11 mouse cellular contexts compared by ENCODE assay signal in genomic region chr10:120665670-120666069, GRCm38 (mm10).
A peak's percentile ranks its signal among the peaks of the same experiment; 100 is the strongest.
DNase-seq lines count a peak whose midpoint lies in the region; ATAC-seq and TF ChIP-seq lines count a peak whose summit lies in the region.
"Had no signal": no experiment of that assay in that cellular context is flagged by ENCODE, and none has a peak within 500 bp of the region (broad histone marks: within the 10 kb centered on the region; RNA-seq: fewer than 3 reads in every experiment).

No protein-coding gene starts in this region.

- H3K4me1 ChIP-seq in heart, embryonic 14.5 days (ENCODE audit: control insufficient read depth in 2 of 2, insufficient read depth in 2 of 2, low read length in 2 of 2) = peaks cover 0 to 2% of the 10 kb centered on the region in 2 experiments; a peak in 1 of 4 replicates

- H3K36me3 ChIP-seq in heart, embryonic 14.5 days (ENCODE audit: control insufficient read depth, insufficient read depth, low read length) = no peaks in the 10 kb centered on the region

- intact Hi-C loops in gastrocnemius, adult 2 months (cut with DNase I) = loop anchor here (2.0 to 10.0 kb wide), 3 partner anchors 79 to 433 kb away; no protein-coding TSS in a partner anchor
- intact Hi-C loops in left cerebral cortex, postnatal 36 days (cut with DNase I) = loop anchor here (10.0 kb wide), 1 partner anchor 361 kb away; no protein-coding TSS in a partner anchor

- no peak overlapping the region for H3K9ac ChIP-seq in heart, embryonic 14.5 days (ENCODE audit: low read length)

- H3K4me3 ChIP-seq in gastrocnemius, adult 2 months = peak overlapping the region; percentile 29; the same call in 1 of the 2 replicates
- no peak overlapping the region for H3K4me3 ChIP-seq in heart, embryonic 14.5 days (ENCODE audit: control insufficient read depth in 1 of 2, insufficient read depth in 1 of 2, low read depth in 1 of 2, low read length in 2 of 2)

- TF ChIP-seq CTCF in gastrocnemius, adult 2 months (IDR thresholded peaks at IDR 0.05) = no peak

- no peak for ATAC-seq in heart, embryonic 14.5 days (ENCODE audit: insufficient number of reproducible peaks, insufficient read depth, low FRiP score, low read depth)
- ATAC-seq: intestine, postnatal 0 days had no signal

- DNase-seq in gastrocnemius, adult 2 months = no peak
- no peak for DNase-seq in gastrocnemius, adult 18-20 months (ENCODE audit: low spot score)
- peak; percentile 84 for DNase-seq in NIH3T3 (ENCODE audit: low read depth)
- peak; percentile 4 for DNase-seq in lung, postnatal 14 days
- DNase-seq in left cerebral cortex, postnatal 36 days (ENCODE audit: low spot score in 2 of 2) = no peak
- no peak for DNase-seq in thymus, postnatal 4 days
- no peak for DNase-seq in urinary bladder, postnatal 4 days (ENCODE audit: low spot score in 2 of 2)
- DNase-seq: adrenal gland, postnatal 36 days; thymus, postnatal 25 days had no signal

- no peak overlapping the region for H3K4me2 ChIP-seq in heart, embryonic 14.5 days (ENCODE audit: low read length)

- no peaks in the 10 kb centered on the region for H3K9me3 ChIP-seq in heart, embryonic 14.5 days (ENCODE audit: control insufficient read depth, low read length)

- H3K27me3 ChIP-seq in heart, embryonic 14.5 days (ENCODE audit: control insufficient read depth, insufficient read depth, low read length) = no peaks in the 10 kb centered on the region

- peak overlapping the region; percentile 28; the same call in 1 of the 2 replicates for H3K27ac ChIP-seq in gastrocnemius, adult 2 months
- 0 out of 4 replicates have a peak overlapping the region, but pooled peaks have one; percentile 0 to 59 for H3K27ac ChIP-seq in heart, embryonic 14.5 days (replicated peaks in 1 of 2; ENCODE audit: control insufficient read depth in 1 of 2, insufficient read depth in 1 of 2, low read depth in 2 of 2, low read length in 2 of 2)

- 53% methylated on average over 5 of the region's 5 CpGs for WGBS in heart, embryonic 14.5 days

Comparison
In these comparisons a context has a peak if more than half of its experiments do, and no peak if none do; other contexts are left out.
1. DNase-seq: peak in NIH3T3 (single experiment) and lung, postnatal 14 days (single experiment); none in gastrocnemius, adult 2 months (single experiment), gastrocnemius, adult 18-20 months (single experiment), left cerebral cortex, postnatal 36 days (0 of 2), thymus, postnatal 4 days (single experiment) and urinary bladder, postnatal 4 days (0 of 2).